Mouse (Mus musculus) C2C12 (cell line): ENCODE data around the gene Abhd5. TPM values are rescaled to one million over a fixed set of nuclear protein-coding genes. Genes with fewer than 3 reads are reported as not detected.
"Not testable (repeated sequence)": the region's sequence is repeated elsewhere in the genome, so short reads cannot be mapped to it uniquely, and the experiment has no call there.

Experiments
- H3K27me3 ChIP-seq: one replicate; pipeline ENCODE4 v1.6.1; 2011; ENCODE audit not compliant: control insufficient read depth, insufficient read depth, insufficient read length
- H3K36me3 ChIP-seq: one replicate; pipeline ENCODE4 v1.6.1; 2011; ENCODE audit not compliant: control insufficient read depth, insufficient read depth
- H3K4me3 ChIP-seq: one replicate; pipeline ENCODE4 v1.5.1; 2011; ENCODE audit warnings: mild to moderate bottlenecking, control low read depth; ENCODE audit not compliant: poor library complexity, insufficient read depth, severe bottlenecking
- H3K79me2 ChIP-seq: one replicate; pipeline ENCODE4 v1.6.1; 2011; ENCODE audit not compliant: control insufficient read depth, insufficient read depth
- H3K79me3 ChIP-seq: one replicate; pipeline ENCODE4 v1.6.1; 2011; ENCODE audit warnings: low read depth, control low read depth
- H3ac ChIP-seq: one replicate; pipeline ENCODE3; 2011; ENCODE audit warnings: low read depth; ENCODE audit not compliant: control insufficient read depth, insufficient read length
- CEBPB ChIP-seq: IDR thresholded peaks from one replicate; pipeline ENCODE4 v1.6.1; 2011; ENCODE audit warnings: low read depth, mild to moderate bottlenecking, control low read depth, moderate library complexity
- CTCF ChIP-seq: IDR thresholded peaks from one replicate; pipeline ENCODE4 v1.5.1; 2011; ENCODE audit not compliant: control insufficient read depth, insufficient read depth, insufficient read length
- FOSL1 ChIP-seq: IDR thresholded peaks from one replicate; pipeline ENCODE4 v1.8.0; 2011; ENCODE audit warnings: mild to moderate bottlenecking, low read length; ENCODE audit not compliant: poor library complexity, insufficient read depth, severe bottlenecking
- MAX ChIP-seq: IDR thresholded peaks from one replicate; pipeline ENCODE4 v1.6.1; 2011; ENCODE audit warnings: mild to moderate bottlenecking, control low read depth
- MYOD1 ChIP-seq: IDR thresholded peaks from one replicate; pipeline ENCODE4 v1.6.1; 2011; ENCODE audit warnings: low read depth; ENCODE audit not compliant: control insufficient read depth, insufficient read length
- MYOG ChIP-seq: IDR thresholded peaks from one replicate; pipeline ENCODE4 v1.6.1; 2011; ENCODE audit not compliant: control insufficient read depth, insufficient read length; ENCODE audit errors: extremely low read depth
- USF1 ChIP-seq: IDR thresholded peaks from one replicate; pipeline ENCODE4 v1.6.1; 2011; ENCODE audit warnings: low read depth, mild to moderate bottlenecking, control low read depth, moderate library complexity
- polyA plus RNA-seq: library from polyadenylated mRNA; unstranded; fragments of >200 nt; fragmentation: generic; extraction: Trizol; gene quantifications from one replicate; pipeline ENCODE4 v1.2.1, GENCODE M21; 2012; ENCODE audit warnings: missing spikeins

The Abhd5 gene
- polyA plus RNA-seq, 1 experiment: 22.3 TPM

DNA sequence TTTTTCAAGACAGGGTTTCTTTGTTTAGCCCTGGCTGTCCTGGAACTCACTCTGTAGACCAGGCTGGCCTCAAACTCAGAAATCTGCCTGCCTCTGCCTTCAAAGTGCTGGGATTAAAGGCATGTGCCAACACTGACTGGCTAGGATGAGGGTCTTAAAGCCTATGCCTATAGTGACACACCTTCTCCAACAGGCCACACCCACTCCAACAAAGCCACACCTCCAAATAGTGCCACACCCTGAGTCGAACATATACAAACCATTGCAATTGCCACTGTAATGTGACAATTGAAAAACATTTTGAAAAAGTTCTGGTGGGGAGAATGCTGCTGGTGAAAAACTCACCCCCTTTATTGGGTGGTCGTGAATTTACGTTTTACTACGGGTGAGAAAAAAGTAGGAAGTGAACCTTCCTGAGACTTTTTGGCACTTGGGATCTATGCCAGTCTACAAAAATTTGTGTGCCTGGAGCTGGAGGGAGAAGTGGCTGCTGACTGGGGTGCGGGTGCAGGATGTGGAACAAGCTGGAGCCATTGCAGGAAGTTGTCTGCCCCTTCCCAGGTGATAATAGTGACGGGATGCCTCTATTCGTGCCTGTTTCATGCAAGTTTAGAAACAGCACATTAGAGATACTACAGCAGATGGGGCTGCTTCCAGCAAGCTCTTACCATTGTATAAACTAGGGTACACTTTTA, 39.0 kb upstream of the Abhd5 start:
- H3ac ChIP-seq: no peak overlapping the region
- H3K36me3 ChIP-seq: no peaks in the 10 kb centered on the region
- no peak overlapping the region for H3K4me3 ChIP-seq
- H3K79me2 ChIP-seq: no peaks in the 10 kb centered on the region
- no peaks in the 10 kb centered on the region for H3K79me3 ChIP-seq
- H3K27me3 ChIP-seq: no peaks in the 10 kb centered on the region
- TF ChIP-seq CEBPB: no peak
- TF ChIP-seq USF1: no peak
- no peak for TF ChIP-seq MYOD1
- no peak for TF ChIP-seq FOSL1
- TF ChIP-seq MYOG: no peak
- TF ChIP-seq CTCF: no peak
- no peak for TF ChIP-seq MAX

DNA sequence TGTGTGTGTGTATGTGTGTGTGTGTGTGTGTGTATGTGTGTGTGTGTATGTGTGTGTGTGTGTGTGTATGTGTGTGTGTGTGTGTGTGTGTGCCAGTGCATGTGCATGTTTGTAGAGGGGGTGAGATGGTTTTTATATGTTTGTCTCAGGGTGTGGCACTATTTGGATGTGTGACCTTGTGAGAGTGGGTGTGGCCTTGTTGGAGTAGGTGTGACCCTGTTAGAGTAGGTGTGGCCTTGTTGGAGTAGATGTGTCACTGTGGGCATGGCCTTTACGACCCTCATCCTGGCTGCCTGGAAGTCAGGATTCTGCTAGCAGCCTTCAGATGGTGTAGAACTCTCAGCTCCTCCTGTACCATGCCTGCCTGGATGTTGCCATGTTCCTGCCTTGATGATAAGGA, 38.3 kb upstream of the Abhd5 start:
- not testable (repeated sequence) for H3K79me3 ChIP-seq, H3K36me3 ChIP-seq, H3K4me3 ChIP-seq, H3K27me3 ChIP-seq, H3K79me2 ChIP-seq, H3ac ChIP-seq

DNA sequence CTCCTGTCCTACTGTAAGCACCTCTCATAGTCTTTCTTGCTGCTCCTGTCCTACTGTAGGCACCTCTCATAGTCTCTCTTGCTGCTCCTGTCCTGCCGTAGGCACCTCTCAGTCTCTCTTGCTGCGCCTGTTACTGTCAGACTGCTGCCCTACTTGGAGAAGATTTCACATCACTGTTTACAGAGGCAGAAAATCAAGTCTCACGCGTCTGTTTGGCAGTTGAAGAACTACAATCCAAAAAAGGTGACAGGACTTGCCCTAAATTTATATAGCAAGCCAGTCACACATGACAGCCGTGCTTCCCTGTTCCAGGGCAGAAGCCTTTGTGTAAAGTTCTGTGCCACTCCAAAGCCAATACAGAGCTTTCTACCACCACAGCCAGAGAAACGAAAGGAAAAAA, 37.0 kb upstream of the Abhd5 start:
- no peak for TF ChIP-seq USF1
- TF ChIP-seq MYOD1: no peak
- TF ChIP-seq FOSL1: no peak
- no peak for TF ChIP-seq CEBPB
- no peak for TF ChIP-seq MYOG
- no peak for TF ChIP-seq CTCF
- TF ChIP-seq MAX: no peak
- no peaks in the 10 kb centered on the region for H3K27me3 ChIP-seq
- H3K79me3 ChIP-seq: no peaks in the 10 kb centered on the region
- no peak overlapping the region for H3K4me3 ChIP-seq
- no peaks in the 10 kb centered on the region for H3K79me2 ChIP-seq
- no peaks in the 10 kb centered on the region for H3K36me3 ChIP-seq
- no peak overlapping the region for H3ac ChIP-seq

DNA sequence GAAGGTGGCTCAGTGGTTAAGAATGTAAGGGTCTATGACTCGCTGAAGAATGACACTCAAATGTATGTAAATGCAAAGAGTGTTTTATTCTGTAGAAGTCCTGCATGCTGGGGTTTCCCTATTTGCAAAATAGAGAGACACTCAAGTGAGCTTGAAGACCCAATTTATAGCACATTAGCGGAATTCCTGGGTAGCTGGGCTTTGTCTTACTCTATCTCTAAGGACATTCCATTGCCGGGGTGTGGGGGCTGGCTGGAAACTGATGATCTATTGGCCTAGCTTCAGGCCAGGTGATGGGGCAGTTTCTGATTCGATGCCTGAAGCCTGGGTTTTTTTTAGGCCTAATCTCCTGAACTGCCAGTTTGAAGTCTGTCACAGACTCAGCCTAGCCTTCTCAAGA, 36.5 kb upstream of the Abhd5 start:
- H3K4me3 ChIP-seq: no peak overlapping the region
- H3K79me3 ChIP-seq: no peaks in the 10 kb centered on the region
- no peak overlapping the region for H3ac ChIP-seq
- no peaks in the 10 kb centered on the region for H3K36me3 ChIP-seq
- H3K27me3 ChIP-seq: no peaks in the 10 kb centered on the region
- H3K79me2 ChIP-seq: no peaks in the 10 kb centered on the region
- TF ChIP-seq CEBPB (no peak), MYOD1 (no peak), MAX (no peak), USF1 (no peak), FOSL1 (no peak), CTCF (no peak), MYOG (no peak)

DNA sequence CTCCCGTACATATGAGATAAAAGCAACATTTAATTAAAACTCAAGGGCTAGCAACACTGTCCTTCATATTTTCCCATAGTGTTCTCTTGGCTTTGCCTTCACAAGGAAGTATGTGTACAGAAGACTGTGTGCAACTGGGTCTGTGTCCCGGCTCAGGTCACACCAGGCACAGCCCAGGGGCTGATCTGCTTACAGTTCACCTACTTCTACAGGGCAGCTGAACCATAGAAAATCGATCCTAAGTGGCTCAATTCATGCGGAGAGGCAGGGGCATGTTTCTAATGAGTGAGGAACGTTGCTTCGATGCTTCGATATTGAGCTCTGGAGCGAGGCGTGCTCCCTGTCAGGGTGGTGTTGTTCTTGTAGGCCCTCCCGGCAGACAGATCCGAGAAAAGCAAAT, 35.9 kb upstream of the Abhd5 start:
- Histone ChIP-seq H3K4me3 (no peak overlapping the region), H3K79me3 (no peaks in the 10 kb centered on the region), H3K36me3 (no peaks in the 10 kb centered on the region), H3ac (no peak overlapping the region), H3K79me2 (no peaks in the 10 kb centered on the region), H3K27me3 (no peaks in the 10 kb centered on the region)
- TF ChIP-seq MYOD1 (no peak), USF1 (no peak), FOSL1 (no peak), CTCF (no peak), MAX (no peak)

DNA sequence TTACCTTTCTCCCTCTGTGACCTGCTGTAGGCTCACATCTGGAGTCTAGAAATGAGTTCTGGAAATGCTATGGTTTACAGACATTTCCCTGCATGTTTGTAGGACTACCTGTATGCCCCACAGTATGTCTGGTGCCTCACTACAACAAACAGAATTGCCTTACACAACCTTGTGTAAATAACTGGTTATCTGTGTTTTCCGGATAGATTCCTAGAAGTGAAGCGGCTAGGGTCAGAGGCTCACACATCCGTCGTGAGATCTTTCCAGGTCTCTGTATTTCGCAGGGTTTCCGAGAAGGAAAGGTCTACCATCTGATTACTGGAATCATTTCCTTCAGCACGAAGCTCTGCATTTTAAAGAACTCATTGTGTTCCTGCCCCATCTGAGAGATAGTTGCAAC, 34.8 kb upstream of the Abhd5 start:
- no peaks in the 10 kb centered on the region for H3K36me3 ChIP-seq
- no peak overlapping the region for H3ac ChIP-seq
- H3K79me3 ChIP-seq: no peaks in the 10 kb centered on the region
- H3K27me3 ChIP-seq: no peaks in the 10 kb centered on the region
- no peak overlapping the region for H3K4me3 ChIP-seq
- H3K79me2 ChIP-seq: no peaks in the 10 kb centered on the region
- TF ChIP-seq CTCF (no peak), USF1 (no peak), CEBPB (no peak), FOSL1 (no peak), MYOD1 (no peak)
